Mouse (Mus musculus): Measurements from ENCODE around the gene H2al1e.
"Not testable (repeated sequence)": the region's sequence is repeated elsewhere in the genome, so short reads cannot be mapped to it uniquely, and the experiment has no call there.

Gene H2al1e

DNA sequence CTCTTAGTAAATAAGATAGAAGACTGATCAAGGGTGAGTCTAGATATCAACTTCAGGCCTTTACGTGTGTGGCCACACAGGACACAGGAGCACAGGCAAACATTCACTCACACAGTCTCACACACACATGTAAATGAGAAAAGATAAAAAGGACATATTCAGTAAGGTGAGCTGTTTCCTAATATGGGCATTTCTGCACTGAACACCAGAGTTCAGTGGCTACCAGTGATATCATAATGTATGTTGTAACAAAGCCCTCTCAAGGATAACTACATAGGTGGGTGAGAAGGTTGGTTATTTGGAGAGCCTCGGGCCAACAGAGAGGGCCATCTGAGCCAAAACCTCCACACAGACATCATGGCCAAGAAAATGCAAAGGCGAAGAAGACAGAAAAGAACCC, at the start of gene H2al1e:
Gene H2al1e, plus strand, starts transcription at position 301 of the 400 bp plus-strand sequence.
- not testable (repeated sequence) for ATAC-seq (ENCODE audit: insufficient number of reproducible peaks, low FRiP score, low TSS enrichment)

DNA sequence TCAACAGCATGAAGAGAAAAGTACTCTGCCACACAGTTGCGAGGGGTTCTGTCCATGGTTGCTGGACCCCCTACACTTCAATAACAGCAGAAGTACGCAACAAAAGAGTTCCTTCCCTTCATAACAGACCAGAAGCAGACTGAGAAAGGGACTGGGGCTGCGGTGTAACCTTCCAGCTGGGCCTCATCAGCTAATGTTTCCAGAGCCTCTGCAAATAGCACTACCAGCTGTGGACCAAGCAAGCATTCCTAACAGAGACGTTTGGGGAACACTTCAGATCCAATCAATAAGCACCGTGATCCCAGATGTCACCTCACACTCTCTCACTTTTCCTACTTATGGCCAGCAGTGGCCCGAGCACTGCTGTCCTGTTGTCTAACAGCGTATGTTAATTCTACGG, 46.8 kb upstream of the H2al1e start:
- no peak for ATAC-seq (ENCODE audit: insufficient number of reproducible peaks, low FRiP score, low TSS enrichment)

DNA sequence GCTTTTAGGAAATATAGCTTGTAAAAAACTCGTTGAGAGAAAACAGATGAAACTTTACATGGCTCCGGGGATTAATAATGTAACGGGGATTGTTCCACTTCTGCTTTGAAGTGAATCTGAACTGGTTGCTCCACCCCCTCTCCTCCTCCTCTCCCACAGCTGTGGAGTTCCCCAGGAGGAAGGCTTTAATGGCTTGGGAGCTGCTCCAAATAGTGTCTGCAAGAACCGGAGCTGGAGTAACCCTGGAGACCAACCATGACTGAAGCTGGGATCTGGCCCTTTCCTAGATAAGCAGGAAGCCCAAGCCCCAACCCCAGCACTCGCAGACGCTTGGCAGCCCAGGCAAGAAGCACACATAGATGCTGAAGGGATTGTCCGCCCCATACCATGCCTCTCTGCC, 43.9 kb upstream of the H2al1e start:
- no peak for ATAC-seq (ENCODE audit: insufficient number of reproducible peaks, low FRiP score, low TSS enrichment)

DNA sequence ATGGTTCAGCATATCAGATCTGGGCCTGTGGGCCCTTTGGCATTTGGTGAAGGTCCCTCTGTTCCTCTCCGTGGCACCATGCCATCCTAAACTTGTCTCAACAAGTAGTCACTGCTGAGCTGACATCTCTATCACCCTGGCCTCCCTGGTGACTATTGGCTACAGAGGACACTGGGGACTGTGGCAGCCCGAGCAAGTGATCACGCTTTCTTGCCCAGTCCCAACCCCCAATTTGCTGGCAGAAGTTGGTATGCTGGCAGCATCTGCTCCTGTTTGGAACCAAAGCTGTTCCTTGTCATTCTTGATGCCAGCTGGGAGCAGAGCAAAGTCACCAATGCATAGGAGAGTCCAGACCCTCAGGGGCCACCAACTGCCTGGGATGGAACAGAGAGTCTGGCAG, 42.7 kb upstream of the H2al1e start:
- no peak for ATAC-seq (ENCODE audit: insufficient number of reproducible peaks, low FRiP score, low TSS enrichment)

DNA sequence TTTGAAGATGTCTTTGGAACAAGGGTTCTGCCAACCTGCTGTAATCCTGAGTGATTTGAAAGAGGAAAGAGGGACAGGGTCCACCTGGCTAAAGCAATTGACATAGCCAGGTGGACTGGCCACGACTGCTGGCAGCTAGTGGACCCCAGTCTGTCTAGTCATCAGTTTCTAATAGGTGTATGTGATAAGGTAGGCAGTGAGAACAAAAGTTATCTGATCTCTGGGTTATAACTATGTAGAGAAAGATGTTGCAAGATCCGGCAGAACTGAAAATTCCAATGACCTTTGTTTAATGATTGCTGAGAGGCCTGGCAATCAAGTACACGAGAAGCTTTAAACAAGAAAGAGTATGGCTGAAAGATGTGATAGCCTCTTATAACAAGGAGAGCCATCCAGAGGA, 38.5 kb upstream of the H2al1e start:
- ATAC-seq (ENCODE audit: insufficient number of reproducible peaks, low FRiP score, low TSS enrichment) = no peak

DNA sequence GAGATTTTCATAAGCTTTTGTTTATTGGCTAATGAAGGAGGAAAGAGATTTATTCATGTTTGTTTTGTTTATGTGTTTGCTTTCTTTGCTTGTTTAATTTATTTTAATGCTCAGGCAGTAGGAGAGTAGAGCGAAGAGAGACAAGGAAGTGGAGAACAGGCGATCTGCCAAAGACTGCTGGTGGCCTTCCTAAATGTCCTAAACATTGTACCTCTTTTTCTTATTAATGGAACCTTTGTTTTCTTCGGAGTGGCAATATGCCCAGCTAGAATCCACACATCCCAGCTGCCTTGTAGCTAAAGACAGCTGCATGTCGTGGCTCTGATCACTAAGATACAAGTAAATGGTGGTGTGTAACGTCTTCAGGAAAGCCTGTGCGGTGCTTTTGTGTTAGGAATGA, 34.7 kb upstream of the H2al1e start:
- no peak for ATAC-seq (ENCODE audit: insufficient number of reproducible peaks, low FRiP score, low TSS enrichment)

DNA sequence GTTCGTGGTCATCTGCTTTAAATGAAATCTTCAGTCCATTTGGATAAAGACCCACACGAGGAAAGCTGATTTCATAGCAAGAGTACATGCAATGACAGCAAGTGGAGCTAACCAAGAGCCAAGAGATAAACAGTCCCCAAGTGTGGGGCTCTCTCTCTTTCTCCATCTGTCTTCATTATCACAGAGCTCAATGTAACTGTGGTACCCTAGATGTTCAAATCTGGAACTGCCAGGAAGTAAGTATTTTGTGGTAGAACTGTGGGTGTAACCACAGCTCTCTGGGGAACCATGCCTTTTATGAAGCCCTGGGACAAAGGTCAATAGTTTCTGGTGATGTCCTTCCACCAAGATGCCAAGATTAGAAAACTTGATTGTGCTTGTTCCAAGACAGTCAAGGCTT, 31.0 kb upstream of the H2al1e start:
- ATAC-seq (ENCODE audit: insufficient number of reproducible peaks, low FRiP score, low TSS enrichment) = no peak

DNA sequence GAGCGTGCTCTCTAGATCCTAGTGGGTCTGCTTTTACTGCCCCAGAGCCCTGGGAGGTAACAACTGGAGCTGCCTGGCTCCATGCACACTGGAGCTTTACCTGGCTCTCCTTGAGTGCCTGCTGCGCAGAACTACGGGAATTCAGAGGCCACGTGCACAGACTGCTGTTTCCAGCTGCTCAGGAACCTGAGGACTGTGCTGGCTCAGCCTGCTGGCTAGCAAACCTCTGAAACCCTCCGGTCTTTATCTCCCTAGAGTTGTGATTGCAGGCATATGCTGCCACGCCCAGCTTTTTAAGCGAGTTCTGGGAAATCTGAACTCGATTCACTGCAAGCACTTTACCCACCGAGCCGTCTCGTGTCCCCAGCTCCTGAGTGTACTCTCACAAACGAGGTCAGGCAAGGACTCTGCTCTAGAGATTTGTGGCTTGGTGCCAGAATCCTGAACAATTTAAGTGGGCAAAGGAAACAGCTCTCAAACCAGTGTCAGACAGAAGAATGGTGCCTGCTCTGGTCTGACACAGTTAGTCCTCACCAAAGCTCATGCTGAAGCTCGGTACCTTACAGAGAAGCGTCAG, 23.3 kb upstream of the H2al1e start:
- ATAC-seq (ENCODE audit: insufficient number of reproducible peaks, low FRiP score, low TSS enrichment) = no peak

DNA sequence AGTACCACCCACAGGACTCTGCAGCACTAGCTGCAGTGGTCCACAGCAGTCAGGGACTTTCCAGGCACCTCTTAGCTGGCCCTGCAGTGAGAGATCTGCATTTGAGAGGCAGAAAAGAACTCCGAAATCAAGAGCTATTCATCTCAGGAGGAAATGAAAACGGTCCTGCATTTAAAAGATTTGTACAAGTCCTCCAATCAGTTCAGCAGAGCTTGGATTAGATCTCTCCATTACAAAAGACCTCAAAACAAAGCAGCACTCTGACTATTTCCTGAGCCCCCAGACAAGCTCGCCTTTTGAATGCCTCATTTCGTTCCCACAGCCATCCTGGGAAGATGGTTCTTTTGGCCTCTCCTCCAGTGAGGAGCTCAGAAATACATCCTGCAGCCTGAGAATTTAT, 22.5 kb upstream of the H2al1e start:
- no peak for ATAC-seq (ENCODE audit: insufficient number of reproducible peaks, low FRiP score, low TSS enrichment)

DNA sequence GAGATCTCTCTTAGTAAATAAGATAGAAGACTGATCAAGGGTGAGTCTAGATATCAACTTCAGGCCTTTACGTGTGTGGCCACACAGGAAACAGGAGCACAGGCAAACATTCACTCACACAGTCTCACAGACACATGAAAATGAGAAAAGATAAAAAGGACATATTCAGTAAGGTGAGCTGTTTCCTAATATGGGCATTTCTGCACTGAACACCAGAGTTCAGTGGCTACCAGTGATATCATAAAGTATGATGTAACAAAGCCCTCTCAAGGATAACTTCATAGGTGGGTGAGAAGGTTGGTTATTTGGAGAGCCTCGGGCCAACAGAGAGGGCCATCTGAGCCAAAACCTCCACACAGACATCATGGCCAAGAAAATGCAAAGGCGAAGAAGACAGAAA, 12.8 kb upstream of the H2al1e start, which contains the start of gene H2al1a:
Gene H2al1a, plus strand, starts transcription at position 301 of the 400 bp plus-strand sequence.
- not testable (repeated sequence) for ATAC-seq (ENCODE audit: insufficient number of reproducible peaks, low FRiP score, low TSS enrichment)

DNA sequence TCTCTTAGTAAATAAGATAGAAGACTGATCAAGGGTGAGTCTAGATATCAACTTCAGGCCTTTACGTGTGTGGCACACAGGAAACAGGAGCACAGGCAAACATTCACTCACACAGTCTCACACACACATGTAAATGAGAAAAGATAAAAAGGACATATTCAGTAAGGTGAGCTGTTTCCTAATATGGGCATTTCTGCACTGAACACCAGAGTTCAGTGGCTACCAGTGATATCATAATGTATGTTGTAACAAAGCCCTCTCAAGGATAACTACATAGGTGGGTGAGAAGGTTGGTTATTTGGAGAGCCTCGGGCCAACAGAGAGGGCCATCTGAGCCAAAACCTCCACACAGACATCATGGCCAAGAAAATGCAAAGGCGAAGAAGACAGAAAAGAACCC, 9.6 kb upstream of the H2al1e start, which contains the start of gene H2al1b:
Gene H2al1b, plus strand, starts transcription at position 301 of the 400 bp plus-strand sequence.
- ATAC-seq (ENCODE audit: insufficient number of reproducible peaks, low FRiP score, low TSS enrichment) = not testable (repeated sequence)

DNA sequence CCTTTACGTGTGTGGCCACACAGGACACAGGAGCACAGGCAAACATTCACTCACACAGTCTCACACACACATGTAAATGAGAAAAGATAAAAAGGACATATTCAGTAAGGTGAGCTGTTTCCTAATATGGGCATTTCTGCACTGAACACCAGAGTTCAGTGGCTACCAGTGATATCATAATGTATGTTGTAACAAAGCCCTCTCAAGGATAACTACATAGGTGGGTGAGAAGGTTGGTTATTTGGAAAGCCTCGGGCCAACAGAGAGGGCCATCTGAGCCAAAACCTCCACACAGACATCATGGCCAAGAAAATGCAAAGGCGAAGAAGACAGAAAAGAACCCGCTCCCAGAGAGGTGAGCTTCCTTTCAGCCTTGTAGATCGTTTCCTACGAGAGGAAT, 6.4 kb upstream of the H2al1e start, which contains the start of gene H2al1c:
Gene H2al1c, plus strand, starts transcription at position 301 of the 400 bp plus-strand sequence.
- ATAC-seq (ENCODE audit: insufficient number of reproducible peaks, low FRiP score, low TSS enrichment) = not testable (repeated sequence)

DNA sequence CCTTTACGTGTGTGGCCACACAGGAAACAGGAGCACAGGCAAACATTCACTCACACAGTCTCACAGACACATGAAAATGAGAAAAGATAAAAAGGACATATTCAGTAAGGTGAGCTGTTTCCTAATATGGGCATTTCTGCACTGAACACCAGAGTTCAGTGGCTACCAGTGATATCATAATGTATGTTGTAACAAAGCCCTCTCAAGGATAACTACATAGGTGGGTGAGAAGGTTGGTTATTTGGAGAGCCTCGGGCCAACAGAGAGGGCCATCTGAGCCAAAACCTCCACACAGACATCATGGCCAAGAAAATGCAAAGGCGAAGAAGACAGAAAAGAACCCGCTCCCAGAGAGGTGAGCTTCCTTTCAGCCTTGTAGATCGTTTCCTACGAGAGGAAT, 3.2 kb upstream of the H2al1e start, which contains the start of gene H2al1d:
Gene H2al1d, plus strand, starts transcription at position 301 of the 400 bp plus-strand sequence.
- not testable (repeated sequence) for ATAC-seq (ENCODE audit: insufficient number of reproducible peaks, low FRiP score, low TSS enrichment)

DNA sequence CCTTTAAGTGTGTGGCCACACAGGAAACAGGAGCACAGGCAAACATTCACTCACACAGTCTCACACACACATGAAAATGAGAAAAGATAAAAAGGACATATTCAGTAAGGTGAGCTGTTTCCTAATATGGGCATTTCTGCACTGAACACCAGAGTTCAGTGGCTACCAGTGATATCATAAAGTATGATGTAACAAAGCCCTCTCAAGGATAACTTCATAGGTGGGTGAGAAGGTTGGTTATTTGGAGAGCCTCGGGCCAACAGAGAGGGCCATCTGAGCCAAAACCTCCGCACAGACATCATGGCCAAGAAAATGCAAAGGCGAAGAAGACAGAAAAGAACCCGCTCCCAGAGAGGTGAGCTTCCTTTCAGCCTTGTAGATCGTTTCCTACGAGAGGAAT, 3.1 kb downstream of the H2al1e start, which contains the start of gene H2al1f:
Gene H2al1f, plus strand, starts transcription at position 301 of the 400 bp plus-strand sequence.
- not testable (repeated sequence) for ATAC-seq (ENCODE audit: insufficient number of reproducible peaks, low FRiP score, low TSS enrichment)

DNA sequence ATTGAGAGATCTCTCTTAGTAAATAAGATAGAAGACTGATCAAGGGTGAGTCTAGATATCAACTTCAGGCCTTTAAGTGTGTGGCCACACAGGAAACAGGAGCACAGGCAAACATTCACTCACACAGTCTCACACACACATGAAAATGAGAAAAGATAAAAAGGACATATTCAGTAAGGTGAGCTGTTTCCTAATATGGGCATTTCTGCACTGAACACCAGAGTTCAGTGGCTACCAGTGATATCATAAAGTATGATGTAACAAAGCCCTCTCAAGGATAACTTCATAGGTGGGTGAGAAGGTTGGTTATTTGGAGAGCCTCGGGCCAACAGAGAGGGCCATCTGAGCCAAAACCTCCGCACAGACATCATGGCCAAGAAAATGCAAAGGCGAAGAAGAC, 6.2 kb downstream of the H2al1e start, which contains the start of gene H2al1g:
Gene H2al1g, plus strand, starts transcription at position 301 of the 400 bp plus-strand sequence.
- ATAC-seq (ENCODE audit: insufficient number of reproducible peaks, low FRiP score, low TSS enrichment) = not testable (repeated sequence)

DNA sequence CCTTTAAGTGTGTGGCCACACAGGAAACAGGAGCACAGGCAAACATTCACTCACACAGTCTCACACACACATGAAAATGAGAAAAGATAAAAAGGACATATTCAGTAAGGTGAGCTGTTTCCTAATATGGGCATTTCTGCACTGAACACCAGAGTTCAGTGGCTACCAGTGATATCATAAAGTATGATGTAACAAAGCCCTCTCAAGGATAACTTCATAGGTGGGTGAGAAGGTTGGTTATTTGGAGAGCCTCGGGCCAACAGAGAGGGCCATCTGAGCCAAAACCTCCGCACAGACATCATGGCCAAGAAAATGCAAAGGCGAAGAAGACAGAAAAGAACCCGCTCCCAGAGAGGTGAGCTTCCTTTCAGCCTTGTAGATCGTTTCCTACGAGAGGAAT, 9.5 kb downstream of the H2al1e start, which contains the start of gene H2al1h:
Gene H2al1h, plus strand, starts transcription at position 301 of the 400 bp plus-strand sequence.
- ATAC-seq (ENCODE audit: insufficient number of reproducible peaks, low FRiP score, low TSS enrichment) = not testable (repeated sequence)

DNA sequence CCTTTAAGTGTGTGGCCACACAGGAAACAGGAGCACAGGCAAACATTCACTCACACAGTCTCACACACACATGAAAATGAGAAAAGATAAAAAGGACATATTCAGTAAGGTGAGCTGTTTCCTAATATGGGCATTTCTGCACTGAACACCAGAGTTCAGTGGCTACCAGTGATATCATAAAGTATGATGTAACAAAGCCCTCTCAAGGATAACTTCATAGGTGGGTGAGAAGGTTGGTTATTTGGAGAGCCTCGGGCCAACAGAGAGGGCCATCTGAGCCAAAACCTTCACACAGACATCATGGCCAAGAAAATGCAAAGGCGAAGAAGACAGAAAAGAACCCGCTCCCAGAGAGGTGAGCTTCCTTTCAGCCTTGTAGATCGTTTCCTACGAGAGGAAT, 12.6 kb downstream of the H2al1e start, which contains the start of gene H2al1i:
Gene H2al1i, plus strand, starts transcription at position 301 of the 400 bp plus-strand sequence.
- not testable (repeated sequence) for ATAC-seq (ENCODE audit: insufficient number of reproducible peaks, low FRiP score, low TSS enrichment)

DNA sequence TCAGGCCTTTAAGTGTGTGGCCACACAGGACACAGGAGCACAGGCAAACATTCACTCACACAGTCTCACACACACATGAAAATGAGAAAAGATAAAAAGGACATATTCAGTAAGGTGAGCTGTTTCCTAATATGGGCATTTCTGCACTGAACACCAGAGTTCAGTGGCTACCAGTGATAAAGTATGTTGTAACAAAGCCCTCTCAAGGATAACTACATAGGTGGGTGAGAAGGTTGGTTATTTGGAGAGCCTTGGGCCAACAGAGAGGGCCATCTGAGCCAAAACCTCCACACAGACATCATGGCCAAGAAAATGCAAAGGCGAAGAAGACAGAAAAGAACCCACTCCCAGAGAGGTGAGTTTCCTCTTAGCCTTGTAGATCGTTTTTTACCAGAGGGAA, 15.8 kb downstream of the H2al1e start, which contains the start of gene H2al1j:
Gene H2al1j, plus strand, starts transcription at position 301 of the 400 bp plus-strand sequence.
- ATAC-seq (ENCODE audit: insufficient number of reproducible peaks, low FRiP score, low TSS enrichment) = not testable (repeated sequence)

DNA sequence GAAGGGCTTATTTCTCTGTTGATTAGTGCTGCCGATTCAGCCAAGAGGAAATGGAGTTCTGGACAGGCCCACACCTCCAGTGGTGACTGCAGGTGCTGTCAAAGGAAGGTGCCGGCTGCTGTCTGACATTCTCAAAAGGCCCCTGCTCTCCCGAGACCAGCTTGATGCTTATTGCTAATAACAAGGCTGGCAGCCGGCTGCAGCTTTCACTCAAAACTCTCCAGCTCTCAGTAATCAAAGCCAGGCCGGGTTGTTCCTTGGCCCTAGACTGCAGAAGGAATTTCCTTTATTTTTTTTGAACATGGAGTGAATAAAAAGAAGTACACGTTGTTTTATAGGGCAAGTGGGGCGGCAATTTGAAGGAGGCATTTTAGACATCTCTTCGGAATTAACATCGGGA, 34.0 kb downstream of the H2al1e start:
- ATAC-seq (ENCODE audit: insufficient number of reproducible peaks, low FRiP score, low TSS enrichment) = 0 out of 2 replicates have a peak, but pooled peaks have one; percentile 20

DNA sequence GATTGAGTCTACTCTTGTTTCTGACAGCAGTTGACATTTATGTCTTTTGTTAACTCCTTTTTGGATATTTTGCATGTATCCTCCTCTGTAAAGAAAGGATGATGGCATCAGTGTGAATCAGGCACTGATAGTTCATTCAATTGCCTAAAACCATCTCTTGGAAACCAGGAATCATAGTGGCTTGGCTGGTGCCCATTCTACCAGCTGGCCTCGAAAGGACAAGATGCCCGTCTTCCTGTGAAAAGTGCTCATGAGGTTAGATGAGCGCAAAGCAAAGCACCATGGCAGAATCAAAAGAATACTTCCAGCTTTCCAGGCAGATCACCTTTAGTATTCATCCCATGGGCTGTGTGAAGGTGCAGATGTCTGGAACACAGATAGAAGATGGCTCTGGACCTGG, 35.0 kb downstream of the H2al1e start:
- ATAC-seq (ENCODE audit: insufficient number of reproducible peaks, low FRiP score, low TSS enrichment) = no peak

DNA sequence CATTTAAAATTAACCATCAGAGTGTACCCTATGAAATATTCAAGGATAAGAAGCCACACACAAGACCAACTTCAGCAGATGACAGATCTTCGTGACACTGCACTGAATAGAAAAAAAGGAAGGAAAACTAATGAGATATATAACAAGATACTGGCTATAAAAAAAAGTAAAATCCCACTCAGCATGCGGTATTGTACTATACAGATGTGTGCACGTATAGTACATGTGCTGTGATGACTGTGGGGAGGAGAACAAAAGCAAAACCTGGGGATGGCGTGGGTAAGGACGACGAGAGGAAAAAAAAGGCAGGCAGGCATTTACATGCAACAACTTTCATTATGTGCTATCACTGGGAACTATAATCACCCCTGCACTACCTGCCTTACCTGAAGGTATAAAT, 49.1 kb downstream of the H2al1e start:
- no peak for ATAC-seq (ENCODE audit: insufficient number of reproducible peaks, low FRiP score, low TSS enrichment)

DNA sequence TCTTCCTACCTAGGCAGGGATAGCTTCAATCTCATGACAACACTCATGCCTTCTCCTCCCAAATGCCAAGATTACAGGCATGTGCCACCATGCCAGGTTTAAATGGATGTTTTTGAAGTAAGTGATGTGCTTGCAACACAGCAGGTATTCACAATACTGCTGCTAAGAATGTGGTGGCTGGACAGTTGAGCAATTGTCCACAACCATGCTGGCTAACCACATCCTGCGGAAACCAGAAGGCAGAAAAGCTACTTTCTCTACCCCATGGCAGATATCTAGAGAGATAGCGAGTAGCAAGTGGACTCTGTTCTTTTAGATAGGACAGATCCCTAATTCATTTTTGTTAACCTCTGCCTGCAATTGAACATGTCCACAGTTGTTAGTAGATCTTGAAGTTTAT, 49.5 kb downstream of the H2al1e start:
- ATAC-seq (ENCODE audit: insufficient number of reproducible peaks, low FRiP score, low TSS enrichment) = no peak
